Mouse (Mus musculus) central nervous system, embryonic 14 days (tissue): Measurements from ENCODE around the gene Nup93. TPM values are rescaled to one million over a fixed set of nuclear protein-coding genes. Genes with fewer than 3 reads are reported as not detected.

Experiments used
- polyA plus RNA-seq: library from polyadenylated mRNA; depleted of rRNA; stranded (reverse); fragments of >200 nt; gene quantifications from 2 replicates; pipeline ENCODE4 v1.2.3, GENCODE M21; 2012; rRNA removed

Nup93 gene
- polyA plus RNA-seq = 66.0 and 67.6 TPM in 2 replicates

DNA sequence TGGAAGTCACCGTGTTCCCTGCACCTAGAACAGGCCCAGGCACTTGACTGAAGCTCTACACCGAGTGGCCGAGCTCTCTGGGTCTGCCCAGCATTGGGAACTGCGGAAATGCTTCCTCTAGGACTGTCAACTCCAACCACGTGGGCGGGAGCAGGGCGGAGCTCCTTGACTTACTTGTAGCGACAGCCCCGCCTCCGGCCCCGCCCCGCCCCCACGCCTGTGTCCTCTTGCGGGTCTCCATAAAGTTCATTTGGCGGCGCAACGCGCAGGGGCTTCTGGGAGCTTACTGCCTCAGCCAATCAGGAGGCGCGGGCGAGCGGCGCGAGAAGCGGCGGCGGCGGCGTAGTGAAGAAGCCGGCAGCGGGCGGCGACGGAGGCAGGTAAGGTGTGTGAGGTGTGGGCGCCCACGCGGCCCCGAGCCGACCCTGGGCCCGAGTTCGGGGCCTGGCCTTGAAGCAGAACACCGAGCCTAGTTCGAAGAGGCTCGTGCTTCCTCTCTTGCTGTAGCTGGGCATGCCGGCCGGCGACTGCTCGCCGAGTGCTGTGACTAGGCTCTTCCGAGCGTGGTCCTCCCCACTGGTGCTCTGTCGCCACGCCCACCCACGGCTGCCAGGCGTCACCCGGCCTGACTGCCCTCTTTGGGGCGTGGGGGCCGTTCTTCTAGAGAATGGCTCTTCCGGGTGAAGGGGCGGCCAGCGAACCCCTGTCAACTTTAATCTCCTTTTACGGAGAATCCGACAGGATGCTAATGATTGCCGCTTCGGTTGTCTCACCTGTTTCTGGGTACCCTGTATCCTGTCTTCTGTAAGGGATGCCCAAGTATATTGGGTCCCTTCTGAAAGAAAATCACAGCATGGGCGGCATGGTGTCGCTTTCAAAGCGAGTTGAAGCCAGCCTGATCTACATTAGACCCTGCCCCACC is at the start of gene Nup93:
TSS of gene Nup93 (plus strand) at position 313 of the 922 bp plus-strand sequence.

DNA sequence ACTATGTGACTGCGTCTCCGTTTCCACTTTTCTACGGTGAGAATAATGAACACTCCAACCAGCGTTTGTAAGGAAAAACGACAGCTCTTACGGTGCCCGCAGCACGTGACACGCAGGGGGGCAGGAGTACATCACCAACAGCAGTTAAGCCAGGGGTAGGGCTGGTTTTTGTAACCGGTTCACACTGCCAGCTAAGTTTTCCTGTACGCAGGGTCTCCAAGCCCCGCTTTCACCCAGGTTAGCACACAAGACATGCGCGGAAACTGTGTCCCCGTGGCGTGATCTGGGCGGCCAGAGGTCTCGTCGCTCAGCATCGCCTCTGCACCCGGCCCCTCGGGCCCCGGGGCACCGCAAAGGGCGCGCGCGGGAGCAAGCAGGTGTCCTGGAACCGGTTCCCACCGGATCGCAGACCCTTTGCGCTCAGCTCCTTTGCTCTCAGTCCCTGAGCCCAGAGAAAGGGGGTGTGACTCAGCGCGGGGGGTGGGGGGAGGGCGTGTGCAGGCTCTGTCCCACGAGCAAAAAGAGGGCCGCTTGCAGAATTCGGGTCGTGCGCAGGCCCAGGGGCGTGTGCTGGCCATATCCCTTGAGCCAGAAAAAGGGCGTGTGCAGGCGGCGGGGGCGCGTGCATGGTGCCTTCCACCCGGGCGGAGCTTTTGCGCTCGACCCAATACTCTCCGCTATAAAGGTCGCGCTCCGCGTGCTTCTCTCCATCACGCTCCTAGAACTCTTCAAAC is 42.1 kb upstream of the Nup93 start, which contains the start of gene Mt2:
TSS of gene Mt2 (plus strand) at position 590 of the 734 bp plus-strand sequence.

DNA sequence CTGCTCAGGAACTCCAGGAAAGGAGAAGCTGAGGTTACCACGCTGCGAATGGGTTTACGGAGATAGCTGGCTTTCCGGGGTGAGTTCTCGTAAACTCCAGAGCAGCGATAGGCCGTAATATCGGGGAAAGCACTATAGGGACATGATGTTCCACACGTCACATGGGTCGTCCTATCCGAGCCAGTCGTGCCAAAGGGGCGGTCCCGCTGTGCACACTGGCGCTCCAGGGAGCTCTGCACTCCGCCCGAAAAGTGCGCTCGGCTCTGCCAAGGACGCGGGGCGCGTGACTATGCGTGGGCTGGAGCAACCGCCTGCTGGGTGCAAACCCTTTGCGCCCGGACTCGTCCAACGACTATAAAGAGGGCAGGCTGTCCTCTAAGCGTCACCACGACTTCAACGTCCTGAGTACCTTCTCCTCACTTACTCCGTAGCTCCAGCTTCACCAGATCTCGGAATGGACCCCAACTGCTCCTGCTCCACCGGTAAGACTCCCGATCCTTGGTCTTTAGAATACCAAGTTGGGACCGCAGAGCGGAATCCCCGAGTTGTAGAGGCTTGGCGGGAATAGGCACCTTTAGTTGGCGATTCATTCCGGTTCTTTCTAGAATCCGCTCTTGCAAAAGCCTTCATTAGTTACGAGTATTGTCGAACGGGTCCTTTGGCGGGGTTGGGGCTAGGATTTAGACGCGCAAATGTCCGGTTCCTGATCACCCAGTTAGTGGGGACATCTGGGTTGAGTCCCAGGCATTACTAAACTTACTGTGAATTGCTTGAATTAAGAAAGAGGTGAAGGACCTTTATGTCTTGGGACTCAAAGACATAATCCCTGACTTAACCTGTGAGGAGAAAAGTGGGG is 35.3 kb upstream of the Nup93 start, which contains the start of gene Mt1:
TSS of gene Mt1 (plus strand) at position 226 of the 856 bp plus-strand sequence.

DNA sequence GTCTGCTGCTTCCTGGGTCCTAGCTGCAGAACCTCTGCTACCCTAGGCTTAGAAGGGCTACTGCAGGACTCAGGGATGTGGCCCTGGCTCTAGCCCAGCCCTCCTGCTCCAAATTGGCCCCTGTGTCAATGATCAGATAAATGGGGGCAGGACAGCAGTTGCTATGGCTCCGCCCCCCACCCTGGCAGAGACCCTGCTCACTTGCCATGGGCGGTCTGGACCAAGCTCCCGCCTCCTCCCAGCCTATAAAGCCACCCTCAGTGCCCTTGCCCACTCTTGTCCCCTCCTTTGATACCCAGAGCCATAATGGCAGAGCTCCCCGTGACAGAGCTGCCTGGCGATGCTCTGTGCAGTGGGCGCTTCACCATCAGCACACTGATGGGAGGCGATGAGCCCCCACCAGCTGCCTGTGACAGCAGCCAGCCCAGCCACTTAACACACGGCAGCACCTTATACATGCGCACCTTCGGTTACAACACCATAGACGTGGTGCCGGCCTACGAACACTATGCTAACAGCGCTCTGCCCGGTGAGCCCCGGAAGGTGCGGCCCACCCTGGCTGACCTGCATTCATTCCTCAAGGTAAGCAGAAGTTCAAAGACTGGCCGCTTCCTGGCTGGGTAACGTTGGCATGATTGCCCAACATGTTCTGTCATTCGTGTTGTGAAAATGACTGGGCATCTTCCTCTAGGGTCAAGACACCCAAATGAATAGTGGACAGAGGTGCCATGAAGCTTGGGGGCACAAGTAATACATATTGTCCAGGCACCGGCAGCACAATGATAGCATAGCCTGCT is 114.8 kb downstream of the Nup93 start, which contains the start of gene Slc12a3:
TSS of gene Slc12a3 (plus strand) at position 270 of the 797 bp plus-strand sequence.

Other genes with a start within 250 kb of the Nup93 start
- gene Amfr, start 201.7 kb upstream of the Nup93 start, polyA plus RNA-seq = 74.8 and 78.1 TPM in 2 replicates
- gene Nudt21, start 177.5 kb upstream of the Nup93 start, polyA plus RNA-seq = 81.2 and 110 TPM in 2 replicates
- 12.4 and 14.3 TPM in 2 replicates for gene Ogfod1, start 177.4 kb upstream of the Nup93 start, polyA plus RNA-seq
- 55.0 and 62.2 TPM in 2 replicates for gene Bbs2, start 115.6 kb upstream of the Nup93 start, polyA plus RNA-seq
- not detected in 2 replicates for gene Mt4, start 77.4 kb upstream of the Nup93 start, polyA plus RNA-seq
- 148 and 175 TPM in 2 replicates for gene Mt3, start 62.0 kb upstream of the Nup93 start, polyA plus RNA-seq
- 25.5 and 30.4 TPM in 2 replicates for gene Mt2, start 41.9 kb upstream of the Nup93 start, polyA plus RNA-seq
- gene Mt1, start 35.5 kb upstream of the Nup93 start, polyA plus RNA-seq = 56.7 and 61.3 TPM in 2 replicates
- gene Slc12a3, start 114.6 kb downstream of the Nup93 start, polyA plus RNA-seq = 0.34 and 0.38 TPM in 2 replicates
- gene Herpud1, start 171.9 kb downstream of the Nup93 start, polyA plus RNA-seq = 52.8 and 60.3 TPM in 2 replicates
- gene Nlrc5, start 219.8 kb downstream of the Nup93 start, polyA plus RNA-seq = 0.96 and 1.3 TPM in 2 replicates